Mouse (Mus musculus) T-helper 2 cell (primary cell): ENCODE data around the gene Podxl2.

Experiments used
- in situ Hi-C: fragments of 300-600 bp; cut with MboI, MseI; formaldehyde crosslinking; loops from one replicate; pipeline ENCODE4 v1.15.1; 2025; ENCODE audit warnings: high pct_unique_total_duplicates

Podxl2 gene

GRCm38 (mm10) chr6:88803957-88804695, 70.7 kb downstream of the Podxl2 start:
- in situ Hi-C loops, result no loop called here

GRCm38 (mm10) chr6:88803051-88803450, 71.8 kb downstream of the Podxl2 start:
- in situ Hi-C loops, result no loop called here

GRCm38 (mm10) chr6:88800735-88801134, 74.1 kb downstream of the Podxl2 start:
- in situ Hi-C loops, result no loop called here

- in situ Hi-C loops, result no loop called here
These were observed 74.7 kb downstream of the Podxl2 start for GRCm38 (mm10) chr6:88800191-88800590.

GRCm38 (mm10) chr6:88794561-88794971, 80.3 kb downstream of the Podxl2 start:
- in situ Hi-C loops, result no loop called here

- in situ Hi-C loops, result no loop called here
These were observed 81.0 kb downstream of the Podxl2 start for GRCm38 (mm10) chr6:88793872-88794271.

GRCm38 (mm10) chr6:88793243-88793642, 81.6 kb downstream of the Podxl2 start:
- in situ Hi-C loops, result no loop called here
